Mouse (Mus musculus): ENCODE results near the gene Plcg2. TPM values are rescaled to one million over a fixed set of nuclear protein-coding genes. Genes with fewer than 3 reads are reported as not detected.

Plcg2 gene
- polyA plus RNA-seq, 1 experiment from 2014 or later, result 1.2 TPM

- Histone ChIP-seq H3K4me1 (ENCODE audit: control insufficient read depth, insufficient read depth, low read length) (peaks cover 7% of the 10 kb centered on the region), H3K27me3 (ENCODE audit: control insufficient read depth, insufficient read depth, low read length) (no peaks in the 10 kb centered on the region), H3K27ac (replicated peaks; ENCODE audit: low read depth, low read length) (peak overlapping the region; percentile 14; the same call in 1 of the 2 replicates)
Observed at GRCm38 (mm10) chr8:117465250-117465649, 32.8 kb upstream of the Plcg2 start.

GRCm38 (mm10) chr8:117467466-117467865 lies 30.6 kb upstream of the Plcg2 start:
- no peak for ATAC-seq (ENCODE audit: low FRiP score, low TSS enrichment)
- H3K27ac ChIP-seq (replicated peaks; ENCODE audit: low read depth, low read length), result no peak overlapping the region
- H3K9ac ChIP-seq (replicated peaks; ENCODE audit: low read length), result no peak overlapping the region
- peaks cover 15% of the 10 kb centered on the region for H3K4me1 ChIP-seq (ENCODE audit: control insufficient read depth, insufficient read depth, low read length)
- no peaks in the 10 kb centered on the region for H3K36me3 ChIP-seq (ENCODE audit: control insufficient read depth, insufficient read depth, low read length)
- no peaks in the 10 kb centered on the region for H3K9me3 ChIP-seq (ENCODE audit: control insufficient read depth, low read length)
- no peak overlapping the region for H3K4me2 ChIP-seq (ENCODE audit: low read length)
- 92% methylated on average over 10 of the region's 10 CpGs for WGBS
- no peak overlapping the region for H3K4me3 ChIP-seq (replicated peaks; ENCODE audit: low read depth, low read length)
- DNase-seq, result no peak
- H3K27me3 ChIP-seq (ENCODE audit: control insufficient read depth, insufficient read depth, low read length), result no peaks in the 10 kb centered on the region

More at GRCm38 (mm10) chr8:117465250-117465649, 32.8 kb upstream of the Plcg2 start:
- H3K9me3 ChIP-seq (ENCODE audit: control insufficient read depth, low read length), result no peaks in the 10 kb centered on the region
- H3K4me3 ChIP-seq (replicated peaks; ENCODE audit: low read depth, low read length), result no peak overlapping the region
- H3K36me3 ChIP-seq (ENCODE audit: control insufficient read depth, insufficient read depth, low read length), result 0 out of 2 replicates have a peak, but pooled peaks cover 7% of the 10 kb centered on the region
- H3K9ac ChIP-seq (replicated peaks; ENCODE audit: low read length), result no peak overlapping the region
- H3K4me2 ChIP-seq (ENCODE audit: low read length), result no peak overlapping the region
- ATAC-seq (ENCODE audit: low FRiP score, low TSS enrichment) (peak; percentile 44; the same call in 1 of the 2 replicates), DNase-seq (peak; percentile 95)
- 37% methylated on average over 5 of the region's 5 CpGs for WGBS

DNA sequence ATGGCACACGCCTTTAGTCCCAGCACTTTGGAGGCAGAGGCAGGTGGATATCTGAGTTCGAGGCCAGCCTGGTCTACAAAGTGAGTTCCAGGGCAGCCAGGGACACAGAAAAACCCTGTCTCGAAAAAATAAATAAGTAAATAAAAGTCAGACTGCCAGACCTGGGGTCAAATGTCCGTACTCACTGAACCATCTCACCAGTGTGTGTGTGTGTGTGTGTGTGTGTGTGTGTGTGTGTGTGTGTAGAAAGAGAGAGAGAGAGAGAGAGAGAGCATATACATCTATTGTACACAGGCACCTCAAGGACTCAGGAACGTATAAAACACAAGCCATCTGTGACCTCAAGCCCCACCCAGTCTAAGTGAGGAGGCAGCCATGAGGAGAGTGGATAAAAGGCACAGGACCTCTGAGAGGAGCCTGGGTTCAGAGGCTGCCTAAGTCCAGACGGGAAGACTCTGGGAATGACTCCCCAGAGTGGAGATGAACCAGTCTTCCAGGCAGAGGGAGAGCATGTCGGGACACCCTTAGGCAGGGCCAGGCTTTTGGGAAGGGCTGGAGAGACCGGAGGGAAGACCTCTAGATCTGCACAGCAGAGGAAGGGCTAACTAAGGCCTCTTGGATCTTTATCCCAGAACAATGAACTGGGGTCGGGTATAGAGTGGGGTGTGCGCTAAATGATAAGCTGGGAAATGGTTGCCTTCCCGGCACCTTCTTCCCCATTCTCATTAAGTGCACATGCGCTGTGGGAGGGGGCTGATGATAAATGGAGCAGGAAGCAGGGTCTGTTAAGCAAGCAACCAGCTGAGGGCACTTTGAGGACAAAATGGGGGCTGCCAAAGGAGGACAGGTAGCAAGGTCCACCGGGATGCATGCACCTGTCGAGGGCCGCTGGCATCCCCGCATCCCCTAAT lies 28.4 kb upstream of the Plcg2 start:
- no peaks in the 10 kb centered on the region for H3K27me3 ChIP-seq (ENCODE audit: control insufficient read depth, insufficient read depth, low read length)
- peak; percentile 32 for ATAC-seq (ENCODE audit: low FRiP score, low TSS enrichment)
- H3K27ac ChIP-seq (replicated peaks; ENCODE audit: low read depth, low read length), result peak overlapping the region; percentile 92
- peak overlapping the region; percentile 48 for H3K9ac ChIP-seq (replicated peaks; ENCODE audit: low read length)
- H3K4me1 ChIP-seq (ENCODE audit: control insufficient read depth, insufficient read depth, low read length), result peaks cover 15% of the 10 kb centered on the region
- peak overlapping the region; percentile 24 for H3K4me3 ChIP-seq (replicated peaks; ENCODE audit: low read depth, low read length)
- no peaks in the 10 kb centered on the region for H3K36me3 ChIP-seq (ENCODE audit: control insufficient read depth, insufficient read depth, low read length)
- H3K9me3 ChIP-seq (ENCODE audit: control insufficient read depth, low read length), result no peaks in the 10 kb centered on the region; the same call in 1 of the 2 replicates
- 26% methylated on average over 16 of the region's 16 CpGs for WGBS
- peak; percentile 76 for DNase-seq
- H3K4me2 ChIP-seq (ENCODE audit: low read length), result peak overlapping the region; percentile 54

DNA sequence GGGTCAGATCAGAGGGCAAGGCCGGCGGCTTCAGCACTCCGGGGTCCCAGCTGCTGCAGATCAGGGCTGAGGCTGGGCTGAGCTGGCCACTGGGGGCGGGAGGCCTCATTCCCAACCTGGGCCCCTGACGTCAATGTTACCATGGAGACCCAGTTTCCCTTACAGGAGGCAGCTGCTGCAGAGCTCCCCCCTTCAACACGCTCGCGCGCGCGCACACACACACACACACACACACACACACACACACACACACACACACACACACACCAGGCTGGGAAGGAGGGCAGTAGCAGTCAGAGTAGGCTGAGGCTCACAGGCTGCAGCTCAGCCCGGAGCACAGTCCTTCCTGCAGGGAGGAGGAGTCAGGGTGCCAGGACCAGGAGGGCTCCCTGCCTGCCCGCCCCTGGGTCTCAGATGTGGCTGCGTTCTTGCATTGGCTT lies 27.7 kb upstream of the Plcg2 start:
- Histone ChIP-seq H3K4me2 (ENCODE audit: low read length) (peak overlapping the region; percentile 54), H3K4me3 (replicated peaks; ENCODE audit: low read depth, low read length) (peak overlapping the region; percentile 24), H3K27ac (replicated peaks; ENCODE audit: low read depth, low read length) (peak overlapping the region; percentile 92), H3K36me3 (ENCODE audit: control insufficient read depth, insufficient read depth, low read length) (no peaks in the 10 kb centered on the region), H3K9me3 (ENCODE audit: control insufficient read depth, low read length) (no peaks in the 10 kb centered on the region; the same call in 1 of the 2 replicates), H3K4me1 (ENCODE audit: control insufficient read depth, insufficient read depth, low read length) (peaks cover 15% of the 10 kb centered on the region), H3K27me3 (ENCODE audit: control insufficient read depth, insufficient read depth, low read length) (no peaks in the 10 kb centered on the region), H3K9ac (replicated peaks; ENCODE audit: low read length) (peak overlapping the region; percentile 48)
- ATAC-seq (ENCODE audit: low FRiP score, low TSS enrichment), result peak; percentile 92
- DNase-seq, result peak; percentile 95
- under 1% methylated on average over 14 of the region's 14 CpGs for WGBS

- Histone ChIP-seq H3K27ac (replicated peaks; ENCODE audit: low read depth, low read length) (peak overlapping the region; percentile 92; the same call in 1 of the 2 replicates), H3K4me1 (ENCODE audit: control insufficient read depth, insufficient read depth, low read length) (peaks cover 15% of the 10 kb centered on the region), H3K27me3 (ENCODE audit: control insufficient read depth, insufficient read depth, low read length) (no peaks in the 10 kb centered on the region), H3K4me2 (ENCODE audit: low read length) (no peak overlapping the region), H3K4me3 (replicated peaks; ENCODE audit: low read depth, low read length) (no peak overlapping the region), H3K36me3 (ENCODE audit: control insufficient read depth, insufficient read depth, low read length) (no peaks in the 10 kb centered on the region), H3K9ac (replicated peaks; ENCODE audit: low read length) (no peak overlapping the region), H3K9me3 (ENCODE audit: control insufficient read depth, low read length) (no peaks in the 10 kb centered on the region; the same call in 1 of the 2 replicates)
- DNase-seq (peak; percentile 80), ATAC-seq (ENCODE audit: low FRiP score, low TSS enrichment) (no peak)
- WGBS, result 16% methylated on average over 3 of the region's 3 CpGs
Observed at GRCm38 (mm10) chr8:117471174-117471573, 26.9 kb upstream of the Plcg2 start.

- ATAC-seq (ENCODE audit: low FRiP score, low TSS enrichment) (no peak), DNase-seq (no peak)
- peaks cover 15% of the 10 kb centered on the region for H3K4me1 ChIP-seq (ENCODE audit: control insufficient read depth, insufficient read depth, low read length)
- no peaks in the 10 kb centered on the region for H3K27me3 ChIP-seq (ENCODE audit: control insufficient read depth, insufficient read depth, low read length)
- no peak overlapping the region for H3K4me2 ChIP-seq (ENCODE audit: low read length)
- H3K9ac ChIP-seq (replicated peaks; ENCODE audit: low read length), result no peak overlapping the region
- H3K27ac ChIP-seq (replicated peaks; ENCODE audit: low read depth, low read length), result no peak overlapping the region
- H3K9me3 ChIP-seq (ENCODE audit: control insufficient read depth, low read length), result no peaks in the 10 kb centered on the region; the same call in 1 of the 2 replicates
- H3K36me3 ChIP-seq (ENCODE audit: control insufficient read depth, insufficient read depth, low read length), result no peaks in the 10 kb centered on the region
- WGBS, result 78% methylated on average over 9 of the region's 9 CpGs
- no peak overlapping the region for H3K4me3 ChIP-seq (replicated peaks; ENCODE audit: low read depth, low read length)
Observed at GRCm38 (mm10) chr8:117471655-117472054, 26.4 kb upstream of the Plcg2 start.

GRCm38 (mm10) chr8:117472332-117472731 lies 25.8 kb upstream of the Plcg2 start:
- DNase-seq, result no peak
- no peak overlapping the region for H3K27ac ChIP-seq (replicated peaks; ENCODE audit: low read depth, low read length)
- no peak overlapping the region for H3K4me3 ChIP-seq (replicated peaks; ENCODE audit: low read depth, low read length)
- no peak for ATAC-seq (ENCODE audit: low FRiP score, low TSS enrichment)
- no peak overlapping the region for H3K4me2 ChIP-seq (ENCODE audit: low read length)
- peaks cover 15% of the 10 kb centered on the region for H3K4me1 ChIP-seq (ENCODE audit: control insufficient read depth, insufficient read depth, low read length)
- H3K36me3 ChIP-seq (ENCODE audit: control insufficient read depth, insufficient read depth, low read length), result no peaks in the 10 kb centered on the region
- no peak overlapping the region for H3K9ac ChIP-seq (replicated peaks; ENCODE audit: low read length)
- H3K9me3 ChIP-seq (ENCODE audit: control insufficient read depth, low read length), result no peaks in the 10 kb centered on the region; the same call in 1 of the 2 replicates
- 88% methylated on average over 4 of the region's 4 CpGs for WGBS
- H3K27me3 ChIP-seq (ENCODE audit: control insufficient read depth, insufficient read depth, low read length), result no peaks in the 10 kb centered on the region

DNA sequence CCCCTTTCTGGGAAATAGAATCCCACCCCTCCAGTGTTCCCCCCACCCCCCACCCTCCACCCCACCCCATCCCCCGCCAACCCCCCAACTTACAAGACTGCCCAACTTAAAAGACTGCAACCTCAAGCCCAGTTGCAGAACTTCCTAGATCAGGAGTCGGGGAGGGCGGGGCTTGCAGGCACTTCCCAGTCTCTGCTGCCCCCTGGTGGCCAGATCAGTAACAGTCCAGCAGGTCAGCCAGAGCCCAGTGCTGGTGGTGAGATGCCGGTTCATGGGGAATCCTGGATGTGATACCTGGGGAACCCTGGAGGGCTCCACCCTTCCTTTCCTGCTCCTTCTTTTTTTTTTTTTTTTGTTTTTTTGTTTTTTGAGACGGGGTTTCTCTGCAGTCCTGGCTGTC lies 23.1 kb upstream of the Plcg2 start:
- 4% methylated on average over 5 of the region's 5 CpGs for WGBS
- H3K27ac ChIP-seq (replicated peaks; ENCODE audit: low read depth, low read length), result no peak overlapping the region
- DNase-seq (peak; percentile 95), ATAC-seq (ENCODE audit: low FRiP score, low TSS enrichment) (peak; percentile 51; the same call in 1 of the 2 replicates)
- no peaks in the 10 kb centered on the region for H3K36me3 ChIP-seq (ENCODE audit: control insufficient read depth, insufficient read depth, low read length)
- H3K9me3 ChIP-seq (ENCODE audit: control insufficient read depth, low read length), result no peaks in the 10 kb centered on the region; the same call in 1 of the 2 replicates
- H3K4me1 ChIP-seq (ENCODE audit: control insufficient read depth, insufficient read depth, low read length), result peaks cover 11% of the 10 kb centered on the region
- no peaks in the 10 kb centered on the region for H3K27me3 ChIP-seq (ENCODE audit: control insufficient read depth, insufficient read depth, low read length)
- no peak overlapping the region for H3K4me2 ChIP-seq (ENCODE audit: low read length)
- no peak overlapping the region for H3K4me3 ChIP-seq (replicated peaks; ENCODE audit: low read depth, low read length)
- no peak overlapping the region for H3K9ac ChIP-seq (replicated peaks; ENCODE audit: low read length)

All from midbrain, embryonic 14.5 days (tissue).